Mouse (Mus musculus) fibroblast of lung, adult 2 months (primary cell): ENCODE data around the gene Taco1.
"Not testable (repeated sequence)": the region's sequence is repeated elsewhere in the genome, so short reads cannot be mapped to it uniquely, and the experiment has no call there.

ENCODE experiments used
- DNase-seq: peaks from one replicate; pipeline ENCODE4 v3.0.0-alpha.2; 2011; ENCODE audit warnings: low read depth

Gene Taco1

DNA sequence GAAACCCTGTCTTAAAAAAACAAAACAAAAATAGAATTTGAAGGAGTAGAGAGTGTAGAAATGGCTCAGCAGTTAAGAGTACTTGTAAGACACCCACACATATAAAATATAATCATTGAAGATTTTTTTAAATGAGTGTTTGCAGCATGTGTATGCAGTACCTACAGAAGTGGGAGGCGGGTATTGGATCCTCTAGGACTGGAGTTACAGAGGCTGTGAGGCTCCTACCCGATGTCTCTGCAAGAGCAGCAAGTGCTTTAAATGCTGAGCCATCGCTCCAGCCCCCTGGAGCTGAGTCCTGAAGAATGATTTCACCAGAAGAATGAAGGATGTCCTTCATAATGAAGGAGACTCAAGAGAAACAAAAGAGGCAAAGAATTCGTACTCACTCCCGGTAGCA is 2.1 kb upstream of the Taco1 start:
- no peak for DNase-seq

DNA sequence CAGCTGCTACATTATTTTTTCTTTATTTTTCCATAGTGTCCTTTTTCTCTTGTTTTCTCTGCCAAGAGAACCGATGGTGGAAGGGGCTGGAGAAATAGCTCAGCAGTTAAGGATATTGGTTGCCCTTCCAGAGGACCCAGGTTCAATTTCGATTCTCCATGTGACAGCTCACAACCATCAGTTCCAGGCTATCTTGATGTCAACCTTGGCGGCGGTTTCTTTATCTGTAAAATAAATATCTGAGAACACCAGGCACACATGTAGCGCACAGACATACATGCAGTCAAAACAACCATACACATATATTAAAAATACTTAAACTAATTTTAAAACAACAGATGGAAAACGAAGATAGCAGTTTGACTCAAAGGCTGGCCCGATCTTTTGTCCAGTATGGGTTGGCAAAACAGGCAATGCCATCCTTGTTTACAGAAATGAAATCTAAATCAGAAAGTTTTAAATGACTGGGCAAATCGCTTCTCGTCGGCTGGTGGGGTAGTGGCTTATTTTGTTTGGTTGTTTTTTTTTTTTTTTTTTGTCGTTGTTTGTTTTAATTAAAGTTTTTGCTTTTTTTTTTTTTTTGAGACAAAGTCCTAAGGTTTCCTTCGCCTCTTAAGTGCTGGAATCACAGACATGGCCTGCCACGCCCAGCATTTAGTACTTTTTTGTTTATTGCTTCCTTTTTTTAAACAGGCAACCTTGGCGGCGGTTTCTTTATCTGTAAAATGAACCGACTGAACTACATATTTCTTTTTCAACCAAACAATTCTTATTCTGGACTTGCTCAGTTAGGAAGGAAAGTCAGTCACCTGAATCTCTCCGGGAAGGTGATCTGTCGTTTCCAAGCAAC is 563 bp upstream of the Taco1 start:
- no peak for DNase-seq

- not testable (repeated sequence) for DNase-seq
Observed at GRCm38 (mm10) chr11:106066616-106067015, 755 bp downstream of the Taco1 start.

DNA sequence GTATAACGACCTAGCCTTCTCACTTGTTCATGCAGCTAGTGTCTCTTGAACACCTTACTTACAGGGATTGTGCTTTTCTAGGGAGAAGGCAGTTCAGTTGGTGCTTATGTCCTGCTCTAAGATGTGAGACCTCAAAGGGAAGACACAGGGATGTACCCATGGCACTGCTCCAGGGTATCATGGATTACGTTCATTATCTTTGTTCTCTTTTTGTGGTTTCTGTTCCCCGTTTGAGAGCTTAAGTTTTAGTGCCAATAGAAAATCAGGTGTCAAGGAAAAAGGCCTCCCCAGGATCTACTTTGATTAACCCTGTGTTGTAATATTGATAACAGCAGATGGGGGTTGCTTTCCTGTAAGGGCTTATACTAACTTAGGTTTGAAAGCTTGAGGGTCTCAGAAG is 7.9 kb downstream of the Taco1 start:
- DNase-seq = no peak

DNA sequence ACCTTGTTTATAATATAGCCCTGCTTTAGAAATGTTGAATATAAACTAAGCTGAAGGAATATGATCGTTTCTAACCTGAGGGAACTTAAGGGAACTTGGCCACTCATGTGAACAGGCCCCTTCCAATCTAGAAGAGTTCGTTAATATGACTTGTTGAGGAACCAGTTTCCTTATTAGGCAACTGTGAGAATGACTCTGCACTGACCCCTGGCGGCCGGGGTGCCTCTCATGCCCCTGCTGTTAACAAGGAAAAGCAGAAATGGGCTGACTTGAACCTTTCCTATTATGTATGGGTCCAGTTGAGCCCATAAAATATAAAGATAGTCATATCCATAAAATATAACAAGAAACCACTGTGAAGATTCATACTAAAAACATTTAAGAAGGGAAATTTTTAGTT is 10.5 kb downstream of the Taco1 start:
- no peak for DNase-seq

DNA sequence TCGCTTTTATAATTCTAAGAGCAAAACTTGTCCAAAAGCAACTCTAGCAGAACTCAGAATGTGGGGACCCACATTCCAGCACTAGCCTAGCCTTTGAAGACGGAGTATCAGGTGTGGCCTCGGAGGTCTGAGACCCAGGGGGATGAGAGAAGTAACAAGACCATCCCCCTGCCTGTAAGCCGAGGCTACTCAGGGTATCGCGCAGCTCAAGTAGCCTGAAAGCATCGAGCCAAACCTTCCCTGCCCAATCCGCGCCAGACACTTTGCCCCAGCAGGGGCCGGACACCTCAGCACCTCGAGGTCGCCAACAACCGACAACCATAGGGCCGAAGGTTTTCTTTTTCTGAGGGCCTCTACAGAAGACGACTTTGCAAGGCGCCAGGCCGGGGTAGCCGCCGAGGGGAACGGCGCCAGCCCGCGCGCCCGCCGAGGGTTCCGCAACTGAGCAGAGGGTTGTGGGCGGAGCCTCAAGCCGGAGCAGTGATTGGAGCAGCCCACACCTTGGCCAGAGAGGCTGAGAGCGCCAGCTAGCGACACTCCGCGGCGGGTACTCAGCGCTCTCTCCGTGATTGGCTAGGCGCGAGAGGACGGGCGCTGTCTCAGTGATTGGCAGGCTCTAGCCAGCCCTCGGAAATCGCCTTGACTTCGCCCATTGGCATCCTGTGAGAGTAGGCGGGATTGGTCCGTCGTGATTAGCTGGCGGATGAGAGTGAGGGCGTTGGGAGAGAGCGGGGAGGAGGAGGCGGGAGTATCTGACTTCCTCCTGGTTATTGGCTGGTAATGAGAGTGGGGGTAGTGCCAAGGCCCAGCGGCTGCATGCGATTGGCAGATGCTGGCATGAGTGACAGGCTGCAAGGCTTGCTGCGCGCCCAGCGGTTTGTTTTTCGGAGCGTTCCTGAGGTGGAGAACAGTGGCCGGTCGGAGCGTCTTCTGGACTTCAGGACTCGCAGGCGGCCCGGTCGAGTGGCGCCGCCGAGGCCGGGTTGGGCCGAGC is 18.1 kb downstream of the Taco1 start, which contains the start of gene Map3k3:
Gene Map3k3, plus strand, starts transcription at position 906 of the 994 bp plus-strand sequence.
- DNase-seq = peak; percentile 100

GRCm38 (mm10) chr11:106084911-106085561 is 19.2 kb downstream of the Taco1 start:
- DNase-seq = no peak

GRCm38 (mm10) chr11:106098223-106098622 is 32.4 kb downstream of the Taco1 start:
- DNase-seq = no peak

DNA sequence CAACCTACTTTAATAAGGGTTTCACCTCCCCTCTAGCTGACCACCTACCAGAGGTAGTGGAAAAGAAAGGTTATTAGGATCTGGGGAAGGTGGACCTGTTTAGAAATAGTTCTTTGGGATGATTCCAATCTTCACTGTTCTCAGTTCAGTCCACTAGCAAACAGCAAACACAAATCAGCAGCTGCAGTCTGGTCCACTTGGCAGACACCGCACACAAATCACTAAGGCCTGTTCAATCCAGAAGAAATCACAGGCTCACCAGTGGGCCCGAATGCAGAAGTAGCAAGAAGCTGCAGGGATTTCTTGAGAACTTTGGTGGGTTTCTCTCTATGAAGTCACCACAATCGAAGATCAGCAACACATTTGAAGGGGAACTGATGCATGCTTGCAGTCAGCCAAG is 37.0 kb downstream of the Taco1 start:
- no peak for DNase-seq

DNA sequence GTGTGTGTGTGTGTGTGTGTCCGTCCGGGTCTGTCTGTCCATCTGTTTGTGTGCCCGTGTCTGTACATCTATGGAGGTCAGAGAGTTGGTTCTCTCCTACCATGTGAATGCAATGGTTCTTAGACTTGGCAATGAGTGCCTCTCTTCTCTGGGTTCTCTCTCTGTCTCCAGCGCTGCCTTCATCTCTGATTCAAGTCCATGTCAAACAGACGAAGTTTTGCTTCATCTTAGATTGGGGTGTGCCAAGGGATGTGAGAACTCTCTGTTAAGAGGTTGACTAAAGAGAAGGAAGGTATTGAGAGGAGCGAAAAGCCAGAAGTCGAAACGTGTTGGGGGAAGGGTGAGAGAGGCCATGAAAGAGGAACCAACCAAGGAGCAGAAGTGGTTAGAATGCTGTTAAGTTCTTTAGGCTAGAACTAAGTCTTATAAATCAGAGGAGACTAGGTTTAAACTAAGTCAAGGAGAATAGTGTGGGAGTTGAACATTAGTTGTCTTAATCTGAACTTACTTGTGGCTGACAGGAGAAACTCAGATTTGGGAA is 40.3 kb downstream of the Taco1 start:
- no peak for DNase-seq

DNA sequence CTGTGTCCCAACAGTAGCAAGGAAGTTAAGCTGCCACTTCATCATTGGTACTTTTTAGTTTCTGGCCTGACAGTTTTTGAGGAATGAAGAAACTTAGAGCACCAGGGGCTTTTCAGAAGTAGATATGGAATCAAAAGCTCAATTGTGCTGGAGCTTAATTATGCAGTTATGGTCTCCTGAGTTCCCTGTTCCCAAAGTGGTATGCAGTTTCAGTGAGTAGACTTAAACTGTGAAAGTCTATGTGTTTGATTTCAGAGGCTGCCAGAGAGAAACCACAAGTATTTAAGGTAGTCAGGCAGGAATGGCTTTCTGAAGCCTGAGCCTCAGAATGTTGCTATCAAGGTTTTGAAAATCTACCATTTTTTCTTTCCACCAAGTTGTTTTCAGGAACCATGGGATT is 45.8 kb downstream of the Taco1 start:
- peak; percentile 57 for DNase-seq

GRCm38 (mm10) chr11:106122221-106122620 is 56.4 kb downstream of the Taco1 start:
- no peak for DNase-seq

- no peak for DNase-seq
Observed at GRCm38 (mm10) chr11:106122736-106123135, 56.9 kb downstream of the Taco1 start.
